Mouse (Mus musculus) spleen, embryonic (tissue): ENCODE measurements around the gene Muc1.

ENCODE experiments used
- CTCF ChIA-PET: fragments of 350-600 bp; sonication (Branson Sonifier 250); formaldehyde crosslinking; loops from one replicate; lab custom pipeline; 2022; lab: Charles Lee

Gene Muc1

GRCm38 (mm10) chr3:89209731-89210130, 19.1 kb upstream of the Muc1 start:
- CTCF ChIA-PET: no interaction called here

GRCm38 (mm10) chr3:89210162-89210561, 18.7 kb upstream of the Muc1 start:
- CTCF ChIA-PET: no interaction called here

- CTCF ChIA-PET: no interaction called here
These were observed 18.1 kb upstream of the Muc1 start for GRCm38 (mm10) chr3:89210731-89211130.

- CTCF ChIA-PET: interaction anchor here (0.7 to 0.9 kb wide), 2 partner anchors 31 to 1044 kb away, joined by 5 to 7 read pairs; no protein-coding TSS in a partner anchor
These were observed 14.9 kb upstream of the Muc1 start for GRCm38 (mm10) chr3:89213803-89214530.

- CTCF ChIA-PET: interaction anchor here (0.7 to 0.9 kb wide), 2 partner anchors 30 to 1045 kb away, joined by 5 to 7 read pairs; no protein-coding TSS in a partner anchor
These were observed 14.0 kb upstream of the Muc1 start, which contains the start of gene Thbs3 for GRCm38 (mm10) chr3:89214681-89215411. Gene Thbs3, plus strand, starts transcription at chr3:89215180.

GRCm38 (mm10) chr3:89215853-89216252, 13.0 kb upstream of the Muc1 start:
- CTCF ChIA-PET: interaction anchor here (0.6 to 1.0 kb wide), 2 partner anchors 19 to 130 kb away, joined by 3 to 4 read pairs; no protein-coding TSS in a partner anchor

- CTCF ChIA-PET: interaction anchor here (0.7 to 1.0 kb wide), 2 partner anchors 19 to 36 kb away, joined by 3 to 4 read pairs; no protein-coding TSS in a partner anchor
These were observed 12.4 kb upstream of the Muc1 start for GRCm38 (mm10) chr3:89216407-89216806.

- CTCF ChIA-PET: no interaction called here
These were observed 10.6 kb upstream of the Muc1 start for GRCm38 (mm10) chr3:89218271-89218670.

- CTCF ChIA-PET: no interaction called here
These were observed 9.3 kb upstream of the Muc1 start for GRCm38 (mm10) chr3:89219546-89219945.

- CTCF ChIA-PET: no interaction called here
These were observed 7.7 kb upstream of the Muc1 start for GRCm38 (mm10) chr3:89221167-89221566.

- CTCF ChIA-PET: no interaction called here
These were observed 4.1 kb upstream of the Muc1 start for GRCm38 (mm10) chr3:89224796-89225195.

GRCm38 (mm10) chr3:89225321-89225815, 3.5 kb upstream of the Muc1 start:
- CTCF ChIA-PET: no interaction called here

GRCm38 (mm10) chr3:89225918-89226317, 2.9 kb upstream of the Muc1 start:
- CTCF ChIA-PET: interaction anchor here (0.6 kb wide), 1 partner anchor 1122 kb away, joined by 7 read pairs; no protein-coding TSS in a partner anchor

GRCm38 (mm10) chr3:89226361-89226760, 2.5 kb upstream of the Muc1 start:
- CTCF ChIA-PET: interaction anchor here (0.6 kb wide), 1 partner anchor 1121 kb away, joined by 7 read pairs; no protein-coding TSS in a partner anchor

GRCm38 (mm10) chr3:89226900-89227299, 2.0 kb upstream of the Muc1 start, which contains the start of gene Mtx1:
Gene Mtx1, minus strand, starts transcription at chr3:89227088.
- CTCF ChIA-PET: no interaction called here

- CTCF ChIA-PET: no interaction called here
These were observed 1.3 kb upstream of the Muc1 start for GRCm38 (mm10) chr3:89227307-89228179.

GRCm38 (mm10) chr3:89228180-89228549, 692 bp upstream of the Muc1 start:
- CTCF ChIA-PET: no interaction called here

GRCm38 (mm10) chr3:89229276-89229675, 419 bp downstream of the Muc1 start:
- CTCF ChIA-PET: no interaction called here

- CTCF ChIA-PET: interaction anchor here (1.8 kb wide), 1 partner anchor 13 kb away, joined by 5 read pairs; no protein-coding TSS in a partner anchor
These were observed 1.7 kb downstream of the Muc1 start for GRCm38 (mm10) chr3:89230561-89230960.

- CTCF ChIA-PET: interaction anchor here (1.8 kb wide), 1 partner anchor 12 kb away, joined by 5 read pairs; no protein-coding TSS in a partner anchor
These were observed 2.5 kb downstream of the Muc1 start for GRCm38 (mm10) chr3:89231345-89231744.

- CTCF ChIA-PET: interaction anchor here (0.6 to 1.2 kb wide), 2 partner anchors 130 to 328 kb away, joined by 3 to 8 read pairs; partner anchors contain the start of genes Fdps and Gm43738
These were observed 3.0 kb downstream of the Muc1 start for GRCm38 (mm10) chr3:89231772-89232275.
